Mouse (Mus musculus) C2C12 (cell line): ENCODE measurements at regions not wholly inside any gene's neighbourhood (a gene's known extent, or its start where the extent isn't known, plus 50 kb on each side); places are given as distances from the start of the nearest gene placed in this dataset.

Experiments used
- CTCF ChIP-seq: IDR thresholded peaks from one replicate; pipeline ENCODE4 v1.5.1; 2011; ENCODE audit not compliant: control insufficient read depth, insufficient read depth, insufficient read length
- USF1 ChIP-seq: IDR thresholded peaks from one replicate; pipeline ENCODE4 v1.6.1; 2011; ENCODE audit warnings: low read depth, mild to moderate bottlenecking, control low read depth, moderate library complexity

DNA sequence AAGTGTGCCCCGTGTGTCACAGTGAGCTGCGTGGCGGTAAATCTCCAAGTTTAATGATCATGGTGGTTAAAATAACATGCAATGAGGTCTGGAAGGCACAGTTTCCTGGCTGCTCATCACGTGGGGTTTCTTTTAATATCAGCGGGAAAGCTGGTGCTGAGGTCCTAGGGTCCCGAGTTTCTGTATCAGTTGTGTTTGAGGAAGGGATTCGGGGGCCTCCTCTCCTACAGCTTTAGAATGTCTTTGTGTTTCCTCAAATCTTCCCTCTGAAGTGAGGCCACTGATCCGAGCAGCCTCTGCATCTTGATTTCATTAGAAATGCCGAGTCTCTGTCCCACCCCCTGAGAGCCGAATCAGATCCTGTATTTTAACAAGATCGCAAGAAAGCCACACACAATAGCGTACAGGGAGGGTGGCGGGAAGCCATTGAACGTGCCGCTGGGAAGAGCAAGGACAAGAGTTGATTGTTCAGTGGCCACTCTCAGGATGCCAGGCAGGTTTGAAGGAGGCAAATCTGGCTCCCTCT, 215.5 kb downstream of the Ppp4r2 start:
- TF ChIP-seq CTCF (no peak), USF1 (no peak)
